Mouse (Mus musculus): ENCODE measurements around the gene Sdc4.

Sdc4 gene

GRCm38 (mm10) chr2:164431676-164432465, 11.8 kb downstream of the Sdc4 start:
- peak; percentile 90 for DNase-seq (ENCODE audit: low read depth, low spot score)

GRCm38 (mm10) chr2:164430697-164431096, 13.0 kb downstream of the Sdc4 start:
- DNase-seq (ENCODE audit: low read depth, low spot score) = no peak

- DNase-seq (ENCODE audit: low read depth, low spot score) = no peak
These were observed 13.6 kb downstream of the Sdc4 start for GRCm38 (mm10) chr2:164429881-164430615.

- DNase-seq (ENCODE audit: low read depth, low spot score) = no peak
These were observed 15.2 kb downstream of the Sdc4 start for GRCm38 (mm10) chr2:164428451-164428850.

GRCm38 (mm10) chr2:164426952-164427351, 16.7 kb downstream of the Sdc4 start:
- no peak for DNase-seq (ENCODE audit: low read depth, low spot score)

GRCm38 (mm10) chr2:164426121-164426520, 17.6 kb downstream of the Sdc4 start:
- DNase-seq (ENCODE audit: low read depth, low spot score) = no peak

- no peak for DNase-seq (ENCODE audit: low read depth, low spot score)
These were observed 18.3 kb downstream of the Sdc4 start for GRCm38 (mm10) chr2:164425401-164425800.

GRCm38 (mm10) chr2:164424406-164424805, 19.3 kb downstream of the Sdc4 start:
- no peak for DNase-seq (ENCODE audit: low read depth, low spot score)

- DNase-seq (ENCODE audit: low read depth, low spot score) = no peak
These were observed 20.2 kb downstream of the Sdc4 start for GRCm38 (mm10) chr2:164423464-164423863.

GRCm38 (mm10) chr2:164422675-164423393, 20.9 kb downstream of the Sdc4 start:
- no peak for DNase-seq (ENCODE audit: low read depth, low spot score)

- no peak for DNase-seq (ENCODE audit: low read depth, low spot score)
These were observed 21.7 kb downstream of the Sdc4 start for GRCm38 (mm10) chr2:164421979-164422378.

GRCm38 (mm10) chr2:164421306-164421705, 22.4 kb downstream of the Sdc4 start:
- no peak for DNase-seq (ENCODE audit: low read depth, low spot score)

GRCm38 (mm10) chr2:164419489-164419888, 24.2 kb downstream of the Sdc4 start:
- peak; percentile 55 for DNase-seq (ENCODE audit: low read depth, low spot score)

GRCm38 (mm10) chr2:164418308-164418875, 25.3 kb downstream of the Sdc4 start:
- no peak for DNase-seq (ENCODE audit: low read depth, low spot score)

GRCm38 (mm10) chr2:164417198-164417597, 26.5 kb downstream of the Sdc4 start:
- DNase-seq (ENCODE audit: low read depth, low spot score) = peak; percentile 83

GRCm38 (mm10) chr2:164414581-164414980, 29.1 kb downstream of the Sdc4 start:
- no peak for DNase-seq (ENCODE audit: low read depth, low spot score)

- DNase-seq (ENCODE audit: low read depth, low spot score) = no peak
These were observed 29.5 kb downstream of the Sdc4 start for GRCm38 (mm10) chr2:164414167-164414566.

- peak; percentile 83 for DNase-seq (ENCODE audit: low read depth, low spot score)
These were observed 36.0 kb downstream of the Sdc4 start for GRCm38 (mm10) chr2:164407708-164408107.

- no peak for DNase-seq (ENCODE audit: low read depth, low spot score)
These were observed 38.2 kb downstream of the Sdc4 start for GRCm38 (mm10) chr2:164405519-164405918.

- DNase-seq (ENCODE audit: low read depth, low spot score) = no peak
These were observed 38.6 kb downstream of the Sdc4 start, which contains the start of gene Matn4 for GRCm38 (mm10) chr2:164405060-164405459. Gene Matn4, minus strand, starts transcription at chr2:164405160.

GRCm38 (mm10) chr2:164404082-164404990, 39.4 kb downstream of the Sdc4 start:
- DNase-seq (ENCODE audit: low read depth, low spot score) = no peak

All from 3T3-L1 (cell line).